ENCODE assay signal across 10 mouse cellular contexts in the genomic region with DNA sequence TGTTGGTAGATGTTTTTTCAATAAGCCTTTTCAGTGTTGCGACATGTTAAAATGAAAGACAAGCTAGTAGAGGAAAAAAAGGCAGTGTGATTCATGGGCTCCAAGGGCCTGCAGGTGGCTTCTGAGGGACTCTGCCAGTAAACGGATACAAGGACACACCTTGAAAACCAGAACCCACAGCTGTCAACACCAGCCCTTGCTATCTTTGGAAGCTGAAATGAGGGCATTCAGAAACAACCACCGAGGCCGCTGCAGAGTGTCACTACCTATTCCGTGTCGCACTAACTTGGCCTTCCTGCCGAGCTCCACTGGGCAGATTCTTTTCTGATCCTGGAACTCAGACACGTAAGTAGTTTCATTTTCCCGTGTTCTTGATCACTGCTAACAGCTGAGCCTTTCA. TPM values are rescaled to one million over a fixed set of nuclear protein-coding genes. Genes with fewer than 3 reads are reported as not detected.
DNase-seq lines count a peak whose midpoint lies in the region; ATAC-seq lines count a peak whose summit lies in the region.
"Had no signal": no experiment of that assay in that cellular context is flagged by ENCODE, and none has a peak within 500 bp of the region (broad histone marks: within the 10 kb centered on the region; RNA-seq: fewer than 3 reads in every experiment).

No protein-coding gene starts in this region.

- intact Hi-C loops in heart, postnatal 25 days (cut with DNase I): no loop called here
- intact Hi-C loops in heart, postnatal 14 days (cut with DNase I): no loop called here

- ATAC-seq in frontal cortex, adult (ENCODE audit: low TSS enrichment): no peak

- peak; percentile 94 for DNase-seq in heart, adult 11 months
- no peak for DNase-seq in heart, postnatal 25 days (ENCODE audit: low spot score)
- DNase-seq in gastrocnemius, postnatal 25 days: peak; percentile 62
- DNase-seq in heart, postnatal 14 days: peak; percentile 19 to 39
- DNase-seq in thymus, postnatal 10 days (ENCODE audit: low spot score in 2 of 2): peak; percentile 72 to 82
- DNase-seq in layer of hippocampus, postnatal 36 days: no peak
- no peak for DNase-seq in kidney, adult 11 months
- DNase-seq: lung, postnatal 4 days; right cerebral cortex, postnatal 14 days had no signal

RNA-seq across cellular contexts. Expression of gene Lsmem1, which starts 0.9 kb away (rescaled TPM):
- total RNA-seq in heart, postnatal 25 days (2021): 10 to 100 TPM; 40.6 to 43.2 TPM
- 10 to 100 TPM; 33.2 to 62.1 TPM for total RNA-seq in gastrocnemius, postnatal 25 days (2021)
- 10 to 100 TPM; 21.6 to 24.4 TPM for total RNA-seq in heart, postnatal 14 days (2021)
- under 1 TPM; 0.30 to 0.51 TPM for total RNA-seq in layer of hippocampus, postnatal 36 days (2021)

RNA-seq across cellular contexts. Expression of gene Ifrd1, which starts 49.9 kb away (rescaled TPM):
- total RNA-seq in heart, postnatal 25 days (2021): 10 to 100 TPM; 75.2 to 75.9 TPM
- total RNA-seq in gastrocnemius, postnatal 25 days (2021): 100 to 1,000 TPM in 1 of 2 experiments, 10 to 100 TPM in 1; 67.1 to 121 TPM
- 100 to 1,000 TPM in 1 of 2 experiments, 10 to 100 TPM in 1; 99.6 to 111 TPM for total RNA-seq in heart, postnatal 14 days (2021)
- 10 to 100 TPM; 90.6 to 92.6 TPM for total RNA-seq in layer of hippocampus, postnatal 36 days (2021)

Comparison
In these comparisons a context has a peak if more than half of its experiments do, and no peak if none do; other contexts are left out.
1. DNase-seq: peak in heart, adult 11 months (single experiment), gastrocnemius, postnatal 25 days (single experiment), heart, postnatal 14 days (2 of 2) and thymus, postnatal 10 days (2 of 2); none in heart, postnatal 25 days (single experiment), layer of hippocampus, postnatal 36 days (0 of 2) and kidney, adult 11 months (single experiment).
2. RNA of gene Lsmem1, which starts 0.9 kb away (total RNA-seq): 33.2 to 62.1 TPM in gastrocnemius, postnatal 25 days, 40.6 to 43.2 TPM in heart, postnatal 25 days and 21.6 to 24.4 TPM in heart, postnatal 14 days; 0.30 to 0.51 TPM in layer of hippocampus, postnatal 36 days; every median in the first group is over 10 times any median in the second.